Mouse (Mus musculus): ENCODE measurements around the gene Limd1.
"Not testable (repeated sequence)": the region's sequence is repeated elsewhere in the genome, so short reads cannot be mapped to it uniquely, and the experiment has no call there.

The Limd1 gene

GRCm38 (mm10) chr9:123478586-123479195 lies at the start of gene Limd1:
Gene Limd1, plus strand, starts transcription at chr9:123478706.
- DNase-seq (ENCODE audit: low read depth, low spot score), result no peak

GRCm38 (mm10) chr9:123429863-123430262 lies 48.6 kb upstream of the Limd1 start:
- no peak for DNase-seq (ENCODE audit: low read depth, low spot score)

GRCm38 (mm10) chr9:123430973-123431372 lies 47.5 kb upstream of the Limd1 start:
- no peak for DNase-seq (ENCODE audit: low read depth, low spot score)

GRCm38 (mm10) chr9:123438223-123438622 lies 40.3 kb upstream of the Limd1 start:
- no peak for DNase-seq (ENCODE audit: low read depth, low spot score)

- DNase-seq (ENCODE audit: low read depth, low spot score), result no peak
Measured at GRCm38 (mm10) chr9:123440230-123441058, 38.1 kb upstream of the Limd1 start.

- DNase-seq (ENCODE audit: low read depth, low spot score), result not testable (repeated sequence)
Measured at GRCm38 (mm10) chr9:123447101-123447500, 31.4 kb upstream of the Limd1 start.

GRCm38 (mm10) chr9:123448594-123448993 lies 29.9 kb upstream of the Limd1 start:
- no peak for DNase-seq (ENCODE audit: low read depth, low spot score)

GRCm38 (mm10) chr9:123450174-123450573 lies 28.3 kb upstream of the Limd1 start:
- DNase-seq (ENCODE audit: low read depth, low spot score), result no peak

- DNase-seq (ENCODE audit: low read depth, low spot score), result no peak
Measured at GRCm38 (mm10) chr9:123451772-123452171, 26.7 kb upstream of the Limd1 start.

- DNase-seq (ENCODE audit: low read depth, low spot score), result no peak
Measured at GRCm38 (mm10) chr9:123456634-123457602, 21.6 kb upstream of the Limd1 start.

- no peak for DNase-seq (ENCODE audit: low read depth, low spot score)
Measured at GRCm38 (mm10) chr9:123457603-123458002, 20.9 kb upstream of the Limd1 start.

- no peak for DNase-seq (ENCODE audit: low read depth, low spot score)
Measured at GRCm38 (mm10) chr9:123467141-123467620, 11.3 kb upstream of the Limd1 start.

GRCm38 (mm10) chr9:123468406-123469085 lies 10.0 kb upstream of the Limd1 start:
- DNase-seq (ENCODE audit: low read depth, low spot score), result no peak

- DNase-seq (ENCODE audit: low read depth, low spot score), result no peak
Measured at GRCm38 (mm10) chr9:123469087-123469486, 9.4 kb upstream of the Limd1 start.

- DNase-seq (ENCODE audit: low read depth, low spot score), result no peak
Measured at GRCm38 (mm10) chr9:123473377-123473776, 5.1 kb upstream of the Limd1 start.

GRCm38 (mm10) chr9:123475569-123475968 lies 2.9 kb upstream of the Limd1 start:
- DNase-seq (ENCODE audit: low read depth, low spot score), result no peak

- no peak for DNase-seq (ENCODE audit: low read depth, low spot score)
Measured at GRCm38 (mm10) chr9:123478031-123478585, 398 bp upstream of the Limd1 start.

GRCm38 (mm10) chr9:123479196-123479669 lies 727 bp downstream of the Limd1 start:
- DNase-seq (ENCODE audit: low read depth, low spot score), result no peak

GRCm38 (mm10) chr9:123479876-123480252 lies 1.4 kb downstream of the Limd1 start:
- DNase-seq (ENCODE audit: low read depth, low spot score), result no peak

GRCm38 (mm10) chr9:123480253-123480921 lies 1.9 kb downstream of the Limd1 start:
- no peak for DNase-seq (ENCODE audit: low read depth, low spot score)
